Mouse (Mus musculus): ENCODE data around the gene Tmem8. TPM values are rescaled to one million over a fixed set of nuclear protein-coding genes. Genes with fewer than 3 reads are reported as not detected.
A peak's percentile ranks its signal among the peaks of the same experiment; 100 is the strongest.
"Not testable (repeated sequence)": the region's sequence is repeated elsewhere in the genome, so short reads cannot be mapped to it uniquely, and the experiment has no call there.

Tmem8 gene
- polyA plus RNA-seq, 1 experiment from 2014 or later, result 1.2 TPM

DNA sequence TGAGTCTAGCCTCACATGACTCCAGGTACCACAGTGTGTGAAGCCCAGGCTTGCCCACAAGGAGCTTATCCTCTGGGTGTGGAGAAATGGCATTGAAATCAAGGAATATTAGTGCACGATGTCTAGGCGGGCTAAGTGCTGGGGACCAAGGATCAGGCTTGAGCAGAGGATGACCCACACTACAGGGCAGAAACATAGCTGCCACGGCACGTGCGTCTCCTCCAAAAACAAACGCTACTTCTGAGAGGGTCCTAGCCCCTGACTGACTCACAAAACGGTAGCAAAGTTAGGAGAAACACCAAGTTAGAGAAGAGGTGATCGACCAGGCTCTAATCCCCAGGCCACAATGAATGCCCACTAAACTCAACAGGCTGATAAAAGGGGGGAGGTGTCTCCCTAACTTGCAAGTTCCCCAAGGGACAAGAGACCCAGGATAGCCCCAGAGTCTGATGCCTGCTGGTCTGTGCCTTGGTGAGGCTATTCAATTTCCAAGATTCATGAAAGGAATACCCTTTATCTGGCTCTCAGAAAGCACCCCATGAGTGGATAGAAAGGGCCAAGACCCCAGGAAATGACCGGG is 18.5 kb upstream of the Tmem8 start:
- peak overlapping the region; percentile 88 for H3K4me3 ChIP-seq
- H3K36me3 ChIP-seq, result peaks cover 20% of the 10 kb centered on the region
- no peak for DNase-seq (ENCODE audit: low spot score)

DNA sequence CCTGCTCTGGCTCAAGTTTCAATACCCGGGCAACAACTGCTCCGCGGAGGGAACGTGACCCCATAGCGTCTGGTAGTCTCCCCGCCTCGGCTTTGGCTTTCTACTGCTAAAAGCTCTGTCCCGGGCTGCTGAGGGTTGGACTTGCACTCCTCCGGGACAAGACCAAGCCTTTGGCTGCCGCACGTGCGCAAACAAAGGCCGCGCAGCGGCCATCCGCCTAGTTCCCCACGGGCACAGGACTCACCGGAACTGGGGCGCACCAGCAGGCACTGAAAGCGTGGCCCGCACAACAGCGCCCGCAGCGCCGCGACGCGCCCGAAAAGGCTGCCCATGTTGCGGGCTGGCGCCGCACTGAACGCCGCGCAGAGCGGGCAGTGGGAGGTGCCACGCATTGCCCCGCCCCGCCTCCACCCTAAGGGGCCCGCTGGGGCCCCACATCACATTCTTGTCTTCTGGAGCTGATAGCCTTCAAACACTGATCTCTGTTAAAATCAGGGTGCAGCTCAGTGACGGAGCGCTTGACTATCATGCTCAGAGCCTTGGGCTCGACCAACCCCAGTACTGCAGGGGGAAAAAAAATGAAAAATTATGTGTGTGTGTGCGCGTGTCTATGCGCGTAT is 17.9 kb upstream of the Tmem8 start, which contains the start of gene Nme4:
Gene Nme4 (minus strand): TSS at position 482 of the 620 bp plus-strand sequence.
- H3K9me3 ChIP-seq, result no peaks in the 10 kb centered on the region
- peak within 1 kb of the TSS; percentile 98 for H3K27ac ChIP-seq
- H3K4me1 ChIP-seq, result peaks cover 18% of the 10 kb centered on the region
- no peaks in the 10 kb centered on the region for H3K27me3 ChIP-seq (ENCODE audit: insufficient read depth, poor library complexity, severe bottlenecking)
- peak; percentile 89 for DNase-seq (ENCODE audit: low spot score)
- WGBS, result 4% methylated on average over 47 of the region's 47 CpGs
- peak within 1 kb of the TSS; percentile 88 for H3K4me3 ChIP-seq
- H3K36me3 ChIP-seq, result peaks cover 20% of the 10 kb centered on the region

More for the DNA sequence above, 18.5 kb upstream of the Tmem8 start:
- peak overlapping the region; percentile 98 for H3K27ac ChIP-seq
- H3K27me3 ChIP-seq (ENCODE audit: insufficient read depth, poor library complexity, severe bottlenecking), result no peaks in the 10 kb centered on the region
- 20% methylated on average over 9 of the region's 9 CpGs for WGBS
- peaks cover 18% of the 10 kb centered on the region for H3K4me1 ChIP-seq
- no peaks in the 10 kb centered on the region for H3K9me3 ChIP-seq

DNA sequence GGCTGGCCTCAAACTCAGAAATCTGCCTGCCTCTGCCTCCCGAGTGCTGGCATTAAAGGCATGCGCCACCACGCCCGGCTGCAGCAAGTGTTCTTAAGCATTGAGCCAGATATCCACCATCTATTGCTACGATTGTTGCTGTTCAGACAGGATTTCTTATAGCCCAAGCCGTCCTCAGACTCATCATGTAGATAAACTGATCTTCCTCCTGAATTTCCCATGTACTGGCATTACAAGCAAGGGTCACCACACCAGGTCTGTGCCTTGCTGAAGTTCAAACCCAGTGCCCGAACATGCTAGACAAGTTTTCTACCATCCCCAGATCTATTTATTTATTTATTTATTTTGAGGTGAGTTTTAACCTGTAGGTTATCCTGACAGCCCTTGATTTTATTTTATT is 14.6 kb upstream of the Tmem8 start:
- Histone ChIP-seq H3K4me1 (peaks cover 21% of the 10 kb centered on the region), H3K4me3 (no peak overlapping the region), H3K9me3 (no peaks in the 10 kb centered on the region), H3K27ac (no peak overlapping the region), H3K27me3 (ENCODE audit: insufficient read depth, poor library complexity, severe bottlenecking) (no peaks in the 10 kb centered on the region), H3K36me3 (peaks cover 3% of the 10 kb centered on the region; the same call in 1 of the 2 replicates)
- 89% methylated on average over 7 of the region's 7 CpGs for whole genome bisulfite sequencing
- no peak for DNase-seq (ENCODE audit: low spot score)

DNA sequence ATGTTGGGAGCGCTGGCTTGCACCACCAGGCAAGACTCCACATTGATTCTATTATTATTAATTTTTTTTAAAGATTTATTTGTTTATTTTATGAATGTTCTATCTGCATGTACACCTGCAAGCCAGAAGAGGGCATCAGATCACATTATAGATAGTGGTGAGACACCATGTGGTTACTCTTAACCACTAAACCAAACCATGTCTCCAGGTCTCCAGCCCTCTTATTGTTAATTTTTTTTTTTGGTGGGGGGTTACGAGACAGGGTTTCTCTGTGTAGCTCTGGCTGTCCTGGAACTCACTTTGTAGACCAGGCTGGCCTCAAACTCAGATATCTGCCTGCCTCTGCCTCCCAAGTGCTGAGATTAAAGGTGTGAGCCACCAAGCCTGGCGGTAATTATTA is 13.8 kb upstream of the Tmem8 start:
- peaks cover 16% of the 10 kb centered on the region for H3K4me1 ChIP-seq
- H3K27me3 ChIP-seq (ENCODE audit: insufficient read depth, poor library complexity, severe bottlenecking); DNase-seq (ENCODE audit: low spot score); H3K36me3 ChIP-seq; H3K27ac ChIP-seq; H3K9me3 ChIP-seq; H3K4me3 ChIP-seq: not testable (repeated sequence)
- 71% methylated on average over 3 of the region's 3 CpGs for WGBS

DNA sequence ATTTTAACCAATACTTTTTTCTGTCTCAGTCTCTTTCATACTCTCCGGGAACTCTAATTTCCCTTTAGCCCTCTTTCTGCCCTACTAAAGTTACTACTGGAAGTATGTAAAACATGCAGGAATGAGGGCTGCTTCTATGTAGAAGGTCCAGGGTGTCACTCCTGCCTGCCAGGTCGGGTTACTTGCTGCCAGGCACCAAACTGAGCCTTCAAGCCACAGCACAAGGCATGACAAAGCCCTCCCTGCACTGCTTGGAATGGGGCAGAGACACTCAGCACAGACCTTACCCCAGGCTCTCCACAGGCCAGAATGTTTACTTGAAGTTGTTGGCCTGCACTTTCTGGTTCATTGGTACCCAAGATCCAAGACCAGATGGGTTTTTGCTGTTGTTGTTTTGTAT is 12.9 kb upstream of the Tmem8 start:
- no peak overlapping the region for H3K4me3 ChIP-seq
- no peaks in the 10 kb centered on the region for H3K36me3 ChIP-seq
- no peak for DNase-seq (ENCODE audit: low spot score)
- no peaks in the 10 kb centered on the region for H3K9me3 ChIP-seq
- no peaks in the 10 kb centered on the region for H3K27me3 ChIP-seq (ENCODE audit: insufficient read depth, poor library complexity, severe bottlenecking)
- no peak overlapping the region for H3K27ac ChIP-seq
- WGBS, result 42% methylated on average over 2 of the region's 2 CpGs
- H3K4me1 ChIP-seq, result peaks cover 7% of the 10 kb centered on the region

DNA sequence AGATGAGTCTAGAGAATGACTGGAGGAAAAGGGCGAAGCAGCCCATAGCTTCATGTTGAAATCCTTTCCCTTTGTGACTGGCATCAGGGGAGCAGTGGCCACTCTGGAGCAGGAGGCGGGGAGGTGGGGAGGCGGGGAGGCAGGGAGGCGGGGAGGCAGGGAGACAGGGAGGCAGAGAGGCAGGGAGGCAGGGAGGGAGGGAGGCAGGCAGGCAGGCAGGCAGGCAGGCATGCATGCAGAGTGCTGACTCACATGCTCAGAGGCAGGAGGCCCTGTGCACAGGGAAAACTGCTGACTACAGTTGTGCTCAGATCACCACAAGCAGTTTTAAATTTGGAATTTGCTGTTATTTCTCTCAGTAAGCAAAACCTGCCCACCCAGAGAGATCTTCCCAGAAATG is 11.6 kb upstream of the Tmem8 start:
- H3K4me3 ChIP-seq, result no peak overlapping the region
- H3K9me3 ChIP-seq, result no peaks in the 10 kb centered on the region
- 34% methylated on average over 4 of the region's 4 CpGs for whole genome bisulfite sequencing
- peak overlapping the region; percentile 42; the same call in 1 of the 2 replicates for H3K27ac ChIP-seq
- H3K36me3 ChIP-seq, result no peaks in the 10 kb centered on the region
- H3K27me3 ChIP-seq (ENCODE audit: insufficient read depth, poor library complexity, severe bottlenecking), result no peaks in the 10 kb centered on the region
- H3K4me1 ChIP-seq, result peaks cover 3% of the 10 kb centered on the region
- no peak for DNase-seq (ENCODE audit: low spot score)

DNA sequence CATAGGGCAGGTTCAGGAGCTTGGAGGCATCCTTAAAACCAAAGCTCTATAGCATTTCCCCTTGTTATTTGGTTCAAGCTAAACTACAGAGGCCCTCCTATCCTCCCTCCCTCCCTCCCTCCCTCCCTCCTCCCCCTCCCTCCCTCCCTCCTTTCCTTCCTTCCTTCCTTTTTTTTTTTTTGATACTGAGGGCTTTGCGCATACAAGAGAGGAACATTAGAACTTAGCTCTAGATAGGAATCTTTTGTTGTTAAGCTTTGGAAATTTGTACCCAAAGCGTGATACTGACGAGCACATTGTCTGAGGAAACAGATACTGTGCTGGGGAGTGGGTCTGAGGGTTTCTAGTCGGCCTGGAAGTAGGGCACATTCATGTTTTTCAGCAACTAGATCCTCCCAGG is 7.5 kb upstream of the Tmem8 start:
- Histone ChIP-seq H3K4me3 (no peak overlapping the region), H3K36me3 (no peaks in the 10 kb centered on the region), H3K27ac (no peak overlapping the region), H3K4me1 (peaks cover 3% of the 10 kb centered on the region), H3K27me3 (ENCODE audit: insufficient read depth, poor library complexity, severe bottlenecking) (peaks cover 7% of the 10 kb centered on the region), H3K9me3 (no peaks in the 10 kb centered on the region)
- 37% methylated on average over 4 of the region's 4 CpGs for WGBS
- DNase-seq (ENCODE audit: low spot score), result no peak

DNA sequence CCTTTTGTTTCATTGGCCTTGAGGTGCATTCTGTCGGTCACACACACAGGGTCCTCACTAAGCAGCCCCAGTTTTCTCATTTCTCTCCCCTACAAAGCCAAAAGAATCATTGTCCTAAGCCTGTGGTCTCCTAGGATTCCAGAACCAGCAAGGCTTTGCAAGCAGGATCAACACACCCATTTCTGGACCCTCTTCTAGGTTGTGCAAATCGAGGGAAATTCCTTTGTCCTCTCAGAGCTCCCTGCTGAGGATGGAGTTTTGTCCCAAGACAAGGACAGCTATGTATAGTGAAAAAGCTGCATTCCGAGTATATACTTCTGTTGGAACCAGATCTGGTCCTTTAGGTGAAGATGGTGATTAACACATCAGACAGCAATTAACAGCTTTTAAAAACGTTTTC is 2.9 kb upstream of the Tmem8 start:
- peaks cover 19% of the 10 kb centered on the region for H3K4me1 ChIP-seq
- 28% methylated on average over 4 of the region's 4 CpGs for WGBS
- no peaks in the 10 kb centered on the region for H3K36me3 ChIP-seq
- H3K9me3 ChIP-seq, result no peaks in the 10 kb centered on the region
- peaks cover 50% of the 10 kb centered on the region for H3K27me3 ChIP-seq (ENCODE audit: insufficient read depth, poor library complexity, severe bottlenecking)
- no peak overlapping the region for H3K4me3 ChIP-seq
- no peak overlapping the region for H3K27ac ChIP-seq
- DNase-seq (ENCODE audit: low spot score), result no peak

DNA sequence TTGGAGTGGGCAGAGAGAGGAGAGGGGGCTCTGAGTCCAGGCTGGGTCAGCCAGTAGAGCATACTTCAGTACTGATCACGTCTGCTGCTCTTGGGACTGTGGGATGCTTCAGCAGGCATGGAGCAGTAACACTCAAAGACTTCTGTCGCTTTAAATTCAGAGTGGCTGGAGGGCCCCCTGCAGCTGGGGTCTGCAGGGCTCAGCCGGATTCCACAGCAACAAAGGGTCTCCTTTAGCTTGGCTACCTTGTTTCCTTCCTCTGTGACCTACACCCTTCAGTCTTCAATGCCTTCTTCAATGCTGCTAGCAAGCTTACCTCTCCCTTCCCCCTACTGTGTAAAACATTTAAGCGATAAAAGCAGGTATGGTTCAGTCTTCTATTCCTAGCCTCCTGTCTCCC is 2.1 kb upstream of the Tmem8 start:
- WGBS, result 4% methylated on average over 4 of the region's 4 CpGs
- H3K27me3 ChIP-seq (ENCODE audit: insufficient read depth, poor library complexity, severe bottlenecking), result peaks cover 59% of the 10 kb centered on the region
- no peaks in the 10 kb centered on the region for H3K36me3 ChIP-seq
- peaks cover 19% of the 10 kb centered on the region for H3K4me1 ChIP-seq
- no peaks in the 10 kb centered on the region for H3K9me3 ChIP-seq
- no peak overlapping the region for H3K4me3 ChIP-seq
- no peak for DNase-seq (ENCODE audit: low spot score)
- no peak overlapping the region for H3K27ac ChIP-seq

DNA sequence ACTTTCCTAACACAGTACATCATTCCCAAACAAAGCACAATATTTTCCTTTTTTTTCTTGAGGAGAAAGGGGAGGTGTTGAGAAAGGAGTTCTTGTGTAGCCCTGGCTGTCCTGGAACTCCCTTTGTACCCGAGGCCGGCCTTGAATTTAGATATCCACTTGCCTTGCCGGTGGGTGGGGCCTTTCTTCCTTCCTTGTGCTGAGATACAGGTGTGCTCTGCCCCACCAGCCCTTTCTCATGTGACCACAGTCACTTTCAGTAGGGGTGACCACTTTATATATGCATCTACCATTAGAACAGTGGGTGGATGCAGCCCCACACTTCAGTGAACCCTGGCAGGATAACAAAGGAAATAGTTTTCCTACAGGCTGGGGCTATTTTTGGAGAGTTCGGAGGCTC is 1.4 kb upstream of the Tmem8 start:
- 22% methylated on average over 4 of the region's 4 CpGs for WGBS
- DNase-seq (ENCODE audit: low spot score), result no peak
- Histone ChIP-seq H3K4me1 (peaks cover 19% of the 10 kb centered on the region), H3K27ac (no peak overlapping the region), H3K36me3 (no peaks in the 10 kb centered on the region), H3K27me3 (ENCODE audit: insufficient read depth, poor library complexity, severe bottlenecking) (peaks cover 66% of the 10 kb centered on the region), H3K9me3 (no peaks in the 10 kb centered on the region), H3K4me3 (no peak overlapping the region)

DNA sequence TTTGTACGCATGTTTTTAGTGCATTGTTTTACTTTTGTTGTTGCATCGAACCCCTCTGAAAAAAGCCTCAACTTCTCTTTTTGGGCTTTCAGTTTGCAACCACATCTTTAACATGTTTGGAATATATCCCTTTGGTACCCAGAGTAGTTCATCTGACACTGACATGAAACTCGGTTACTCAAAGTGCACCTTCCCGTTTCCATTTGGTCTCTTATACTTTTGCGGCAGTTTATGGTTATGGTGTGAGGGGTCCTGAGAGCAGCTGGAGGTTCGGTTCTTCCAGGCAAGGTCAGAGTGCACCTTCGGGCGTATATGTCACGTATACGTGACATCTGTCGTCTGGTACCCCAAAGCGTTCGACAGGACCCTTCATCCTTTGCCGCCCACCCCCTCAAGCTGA is 348 bp upstream of the Tmem8 start:
- H3K4me3 ChIP-seq, result peak overlapping the region; percentile 90
- 18% methylated on average over 14 of the region's 14 CpGs for WGBS
- H3K4me1 ChIP-seq, result peaks cover 19% of the 10 kb centered on the region
- H3K27ac ChIP-seq, result no peak overlapping the region
- no peaks in the 10 kb centered on the region for H3K9me3 ChIP-seq
- peaks cover 76% of the 10 kb centered on the region for H3K27me3 ChIP-seq (ENCODE audit: insufficient read depth, poor library complexity, severe bottlenecking)
- no peaks in the 10 kb centered on the region for H3K36me3 ChIP-seq
- no peak for DNase-seq (ENCODE audit: low spot score)

DNA sequence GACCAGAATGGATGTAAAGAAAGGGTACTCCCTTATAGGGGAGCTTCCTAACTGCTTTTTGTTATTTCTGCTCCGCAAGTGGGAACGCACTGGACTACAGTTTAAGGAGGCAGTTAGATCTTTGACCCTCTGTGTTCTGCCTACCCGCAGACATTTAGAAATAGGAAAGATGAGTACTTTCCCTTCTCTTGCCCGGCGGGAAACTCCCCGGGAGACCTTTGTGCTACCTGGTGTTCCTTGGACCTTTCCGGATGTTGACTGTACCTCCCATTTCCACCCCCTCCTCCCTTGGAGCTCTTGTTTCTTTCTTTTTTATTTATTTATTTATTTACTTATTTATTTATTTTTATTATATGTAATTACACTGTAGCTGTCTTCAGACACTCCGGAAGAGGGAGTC is 962 bp downstream of the Tmem8 start:
- no peaks in the 10 kb centered on the region for H3K9me3 ChIP-seq
- H3K27me3 ChIP-seq (ENCODE audit: insufficient read depth, poor library complexity, severe bottlenecking), result peaks cover 89% of the 10 kb centered on the region
- no peak overlapping the region for H3K27ac ChIP-seq
- no peak for DNase-seq (ENCODE audit: low spot score)
- peak overlapping the region; percentile 90 for H3K4me3 ChIP-seq
- no peaks in the 10 kb centered on the region for H3K36me3 ChIP-seq
- WGBS, result 11% methylated on average over 8 of the region's 8 CpGs
- H3K4me1 ChIP-seq, result peaks cover 19% of the 10 kb centered on the region

DNA sequence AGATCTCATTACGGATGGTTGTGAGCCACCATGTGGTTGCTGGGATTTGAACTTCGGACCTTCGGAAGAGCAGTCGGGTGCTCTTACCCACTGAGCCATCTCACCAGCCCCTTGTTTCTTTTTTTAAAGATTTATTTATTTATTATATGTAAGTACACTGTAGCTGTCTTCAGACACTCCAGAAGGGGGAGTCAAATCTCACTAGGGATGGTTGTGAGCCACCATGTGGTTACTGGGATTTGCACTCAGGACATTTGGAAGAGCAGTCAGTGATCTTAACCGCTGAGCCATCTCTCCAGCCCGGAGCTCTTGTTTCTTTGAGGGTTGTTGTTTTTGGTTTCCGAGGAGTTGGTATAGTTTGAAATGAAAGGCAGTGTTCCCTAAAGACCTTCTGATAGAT is 1.4 kb downstream of the Tmem8 start:
- 62% methylated on average over 7 of the region's 7 CpGs for WGBS
- not testable (repeated sequence) for H3K9me3 ChIP-seq; H3K36me3 ChIP-seq; H3K4me3 ChIP-seq; H3K27ac ChIP-seq; DNase-seq (ENCODE audit: low spot score)
- H3K27me3 ChIP-seq (ENCODE audit: insufficient read depth, poor library complexity, severe bottlenecking), result peaks cover 93% of the 10 kb centered on the region
- peaks cover 19% of the 10 kb centered on the region for H3K4me1 ChIP-seq
